Mouse (Mus musculus) ovary, postnatal 14 days (tissue): ENCODE measurements around the gene Glis1.
A peak's percentile ranks its signal among the peaks of the same experiment; 100 is the strongest.

ENCODE experiments used
- DNase-seq: peaks from one replicate; pipeline ENCODE4 v3.0.0; 2022; ENCODE audit warnings: low spot score

Glis1 gene

DNA sequence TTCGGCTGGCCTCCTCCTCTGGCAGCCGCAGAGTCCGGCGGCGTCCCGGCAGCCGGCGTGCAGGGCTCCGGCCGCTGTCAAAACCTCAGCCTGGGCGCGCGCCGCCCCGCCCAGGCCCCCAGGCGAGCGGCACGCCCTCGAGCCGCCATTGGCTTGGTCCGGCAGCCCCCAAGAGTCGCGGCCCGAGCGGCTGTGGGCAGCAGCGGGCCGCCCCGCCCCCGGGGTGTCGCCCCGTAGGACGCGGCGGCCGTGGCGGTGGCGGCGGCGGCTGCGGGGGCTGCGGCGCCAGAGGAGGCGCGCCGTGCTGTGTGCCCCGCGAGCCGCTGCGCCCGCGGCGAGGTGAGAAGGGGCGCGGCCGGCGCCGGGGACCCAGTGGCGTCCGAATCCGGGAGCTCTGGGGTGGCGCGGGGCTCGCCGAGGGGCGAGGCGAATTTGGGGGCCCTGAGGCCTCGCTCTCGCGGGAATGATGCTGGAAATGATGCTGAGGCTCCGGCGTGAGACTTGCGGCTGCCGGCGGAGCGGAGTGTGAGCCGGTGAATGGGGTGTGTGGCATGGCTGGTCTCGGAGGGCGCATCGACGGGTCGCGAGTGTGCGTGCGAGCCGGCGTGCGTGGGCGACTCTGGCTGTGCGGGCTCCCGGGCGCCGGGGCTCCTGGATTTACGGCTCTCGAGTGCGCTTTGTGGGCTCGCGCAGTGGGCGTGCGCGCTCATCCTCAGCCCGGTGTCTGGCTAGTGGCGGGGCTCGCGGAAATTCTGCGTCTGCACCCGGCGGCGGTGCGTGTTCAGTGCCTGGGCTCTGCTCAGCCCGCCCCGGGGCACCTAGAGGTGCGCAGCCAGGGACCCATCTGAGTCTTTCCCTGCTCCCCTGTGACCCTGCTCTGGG, at the start of gene Glis1:
Gene Glis1 (plus strand): TSS at position 236 of the 882 bp plus-strand sequence.
- DNase-seq: peak; percentile 33

- DNase-seq: no peak
These were observed 47.4 kb upstream of the Glis1 start for GRCm38 (mm10) chr4:107387038-107387437.

DNA sequence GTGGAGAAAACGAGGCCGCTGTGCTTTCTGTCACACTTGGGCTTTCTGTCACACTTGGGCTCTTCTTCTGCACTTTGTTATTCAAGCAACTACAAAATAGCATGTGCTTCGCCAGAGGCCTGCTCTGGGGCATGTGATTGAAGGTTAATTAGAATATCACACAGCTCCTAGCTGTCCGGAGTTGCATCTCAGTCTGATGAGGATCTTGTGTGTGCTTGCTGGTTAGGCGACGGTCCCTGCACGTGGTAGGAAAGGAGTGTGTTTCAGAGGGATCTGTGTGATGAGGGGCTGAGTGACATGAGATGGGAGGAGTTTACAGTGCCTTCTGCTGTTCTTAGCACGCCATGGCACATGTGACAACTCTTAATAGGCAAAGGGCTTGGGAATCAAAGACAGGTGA, 46.9 kb upstream of the Glis1 start:
- no peak for DNase-seq

- no peak for DNase-seq
These were observed 46.1 kb upstream of the Glis1 start for GRCm38 (mm10) chr4:107388291-107388690.

GRCm38 (mm10) chr4:107389345-107389744, 45.0 kb upstream of the Glis1 start:
- no peak for DNase-seq

DNA sequence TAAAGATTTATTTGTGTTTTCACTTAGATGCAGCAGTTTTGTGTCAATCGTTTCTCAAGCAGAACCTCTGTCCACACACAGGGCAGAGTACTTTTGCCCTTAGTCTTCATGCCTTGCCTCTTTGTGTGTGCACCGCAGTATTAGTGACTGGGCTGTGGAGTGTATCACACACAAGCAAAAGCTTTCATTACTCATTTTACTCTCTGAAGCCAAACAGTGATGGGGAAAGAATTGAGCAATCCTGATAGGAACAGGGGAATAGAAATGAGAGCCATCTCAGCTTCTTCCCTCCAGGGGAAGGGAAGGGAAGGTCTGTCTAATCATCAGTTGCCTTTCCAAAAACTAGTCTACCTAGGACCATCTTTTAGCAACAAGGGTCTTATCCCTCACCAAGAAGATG, 40.6 kb upstream of the Glis1 start:
- no peak for DNase-seq

DNA sequence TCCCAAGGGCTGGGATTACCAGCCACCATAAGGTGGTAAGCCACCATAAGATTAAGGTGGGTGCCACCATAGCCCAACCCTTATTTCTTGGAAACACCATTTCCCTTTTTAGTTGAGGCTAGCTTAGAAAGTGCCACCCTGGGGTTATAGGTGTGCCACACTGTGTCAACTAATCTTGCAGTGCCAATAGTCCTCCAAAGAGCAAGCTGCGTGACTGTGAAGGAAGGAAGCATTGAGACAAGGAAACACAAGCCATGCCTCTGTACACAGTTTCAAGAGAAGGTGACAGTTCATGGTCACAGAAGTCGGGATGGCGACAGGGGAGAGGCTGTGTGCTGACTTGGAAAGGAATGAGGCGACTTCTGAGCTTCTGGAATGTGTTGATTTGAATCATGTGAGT, 14.2 kb upstream of the Glis1 start:
- DNase-seq: no peak

DNA sequence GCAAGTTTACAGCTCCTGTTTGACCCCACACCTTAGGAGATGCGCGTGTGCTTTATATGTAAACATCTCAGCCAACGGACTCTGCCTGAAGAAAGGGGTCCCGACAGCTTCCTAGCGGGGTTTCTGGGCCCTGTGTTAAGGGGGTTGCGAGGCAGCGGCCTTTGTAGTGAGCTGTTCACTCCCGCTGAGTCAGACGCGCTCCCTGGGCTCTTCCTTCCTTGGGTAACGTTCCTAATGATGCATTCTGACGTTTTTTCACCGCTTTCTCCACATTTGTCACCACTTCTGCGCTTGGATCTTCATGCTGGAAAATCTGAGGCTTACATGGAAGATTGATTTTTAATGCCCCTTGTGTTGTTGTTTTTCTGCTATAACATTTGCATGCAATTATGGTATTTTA, 12.7 kb upstream of the Glis1 start:
- DNase-seq: no peak

- peak; percentile 38 for DNase-seq
These were observed 12.2 kb upstream of the Glis1 start for GRCm38 (mm10) chr4:107422176-107422575.

GRCm38 (mm10) chr4:107425616-107426015, 8.8 kb upstream of the Glis1 start:
- no peak for DNase-seq

GRCm38 (mm10) chr4:107426631-107427030, 7.8 kb upstream of the Glis1 start:
- DNase-seq: no peak

- no peak for DNase-seq
These were observed 1.7 kb upstream of the Glis1 start for GRCm38 (mm10) chr4:107432717-107433116.

DNA sequence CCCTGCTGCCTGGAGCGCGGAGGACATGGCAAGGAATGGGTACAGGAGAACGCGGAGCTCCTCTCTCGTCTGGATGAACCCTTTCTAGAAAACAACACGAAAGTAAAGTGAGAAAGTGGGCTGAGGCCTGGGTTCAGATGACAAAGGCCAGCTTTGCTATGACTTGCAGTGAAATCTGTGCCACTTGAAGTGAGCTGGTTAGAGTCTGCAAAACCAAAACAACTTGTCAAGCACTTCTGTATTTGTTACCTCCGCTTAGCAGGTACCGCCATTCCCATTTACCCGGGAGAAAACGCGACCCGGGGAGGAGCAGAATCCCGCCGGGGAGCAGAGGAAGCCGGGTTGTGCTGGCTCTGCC, 414 bp upstream of the Glis1 start:
- DNase-seq: no peak

DNA sequence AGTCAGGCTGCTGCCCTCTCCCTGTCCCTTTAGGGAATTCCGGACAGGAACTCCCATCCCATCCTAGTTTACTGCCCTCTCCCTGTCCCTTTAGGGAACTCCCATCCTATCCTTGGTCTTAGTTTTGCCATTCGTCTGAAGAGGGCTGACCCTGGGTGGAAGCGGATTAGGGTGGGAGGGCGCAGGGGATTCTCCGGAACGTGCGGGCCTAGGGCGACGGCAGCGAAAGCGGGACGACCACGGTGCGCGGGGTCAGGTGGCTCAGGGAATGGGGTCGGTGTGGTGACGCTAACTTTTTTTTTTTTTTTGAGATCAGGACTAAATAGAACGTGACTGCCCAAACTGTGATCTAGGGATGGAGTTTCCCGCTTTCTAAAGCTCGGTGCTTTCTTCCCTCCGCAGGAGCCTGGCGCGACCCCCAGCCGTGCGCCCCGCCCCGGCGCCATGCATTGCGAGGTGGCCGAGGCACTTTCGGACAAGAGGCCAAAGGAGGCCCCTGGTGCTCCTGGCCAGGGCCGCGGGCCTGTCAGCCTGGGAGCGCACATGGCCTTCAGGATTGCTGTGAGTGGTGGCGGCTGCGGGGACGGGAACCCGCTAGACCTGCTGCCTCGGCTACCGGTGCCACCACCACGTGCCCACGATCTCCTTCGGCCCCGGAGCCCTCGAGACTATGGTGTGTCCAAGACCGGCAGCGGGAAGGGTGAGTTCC, 1.0 kb downstream of the Glis1 start:
- DNase-seq: no peak

DNA sequence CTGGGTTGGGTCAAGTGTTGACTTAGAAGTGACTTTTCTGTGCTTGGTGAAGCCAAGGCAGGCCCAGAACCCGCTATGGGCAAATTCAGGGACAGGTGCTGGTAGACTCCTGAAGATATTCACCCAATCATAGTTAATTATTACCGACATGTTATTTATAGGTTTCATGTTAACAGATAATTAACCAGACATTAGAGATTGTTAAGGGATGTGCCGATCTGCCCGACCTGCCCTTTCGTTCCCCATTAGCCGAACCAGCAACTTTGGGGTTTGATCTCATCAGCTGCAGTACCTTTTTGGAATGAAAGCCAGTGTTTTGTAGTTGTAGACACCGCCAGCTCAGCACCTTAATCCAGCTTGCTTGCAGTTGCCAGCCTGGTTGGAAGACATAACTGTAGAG, 2.1 kb downstream of the Glis1 start:
- no peak for DNase-seq

DNA sequence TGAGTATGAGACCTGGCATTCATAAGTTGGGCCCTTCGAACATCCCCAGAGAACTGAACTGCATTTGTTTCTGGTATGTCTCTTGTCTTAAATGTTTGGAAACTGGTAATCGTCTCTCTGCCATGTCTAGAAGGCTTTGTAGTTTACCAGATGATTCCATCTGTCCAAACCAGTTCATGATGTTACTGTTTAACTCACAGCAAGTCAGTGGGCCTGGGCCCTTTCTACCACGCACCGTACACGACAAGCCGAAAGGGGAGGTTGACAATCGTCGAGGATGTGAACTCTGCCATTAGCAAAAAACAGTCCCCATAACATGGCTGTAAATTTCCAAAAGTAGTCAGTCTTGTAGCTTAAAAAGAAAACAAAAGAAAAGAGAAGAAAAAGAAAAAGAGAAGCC, 4.3 kb downstream of the Glis1 start:
- DNase-seq: no peak

DNA sequence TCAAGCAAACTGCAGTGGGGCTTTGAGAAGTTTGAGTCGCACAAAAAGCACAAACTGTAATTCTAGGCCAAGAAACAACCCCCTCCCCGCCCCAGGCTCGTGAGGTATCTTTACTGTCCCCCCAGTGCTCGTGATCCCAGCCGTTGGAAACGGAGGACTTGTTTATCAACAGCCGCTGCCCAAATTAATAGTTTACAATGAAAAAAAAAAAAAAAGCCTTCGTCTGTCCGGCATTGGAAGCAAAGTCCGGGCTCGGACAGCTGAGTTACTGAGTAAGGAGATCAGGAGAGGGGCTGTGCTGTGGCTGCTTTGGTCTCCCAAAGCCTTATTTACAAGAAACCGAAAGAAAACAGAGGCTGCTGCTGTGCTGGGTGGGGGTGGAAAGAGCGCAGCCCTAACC, 5.9 kb downstream of the Glis1 start:
- DNase-seq: no peak

GRCm38 (mm10) chr4:107442288-107442687, 7.9 kb downstream of the Glis1 start:
- no peak for DNase-seq

DNA sequence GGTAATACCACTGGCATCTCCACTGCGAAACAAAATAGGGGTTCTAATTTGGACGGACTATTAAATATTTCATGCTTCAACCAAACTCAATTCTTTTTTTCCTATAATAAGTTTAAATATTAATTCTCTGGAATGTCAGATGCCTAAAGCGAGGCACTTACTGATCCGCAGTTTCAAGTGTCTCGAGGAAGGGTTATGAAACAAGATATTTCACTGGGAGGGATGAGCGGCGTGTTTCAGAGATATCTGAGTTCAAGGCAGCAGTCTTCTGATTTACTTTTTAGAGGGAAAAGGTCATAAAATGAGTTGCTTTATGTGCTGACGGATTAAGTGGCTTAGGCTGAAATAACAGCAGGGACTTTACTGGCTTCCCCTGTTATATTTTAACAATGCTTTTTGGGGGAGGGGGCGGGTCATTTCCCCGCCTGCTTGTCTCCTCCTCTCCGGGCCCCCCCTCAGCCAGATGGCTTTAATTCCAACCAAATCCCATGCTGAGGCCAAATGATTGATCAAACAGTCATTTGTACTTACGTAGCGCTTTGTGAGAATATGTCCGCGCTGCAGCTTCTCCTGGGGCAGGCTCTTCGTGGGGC, 8.6 kb downstream of the Glis1 start:
- DNase-seq: no peak

- no peak for DNase-seq
These were observed 9.2 kb downstream of the Glis1 start for GRCm38 (mm10) chr4:107443621-107444020.

DNA sequence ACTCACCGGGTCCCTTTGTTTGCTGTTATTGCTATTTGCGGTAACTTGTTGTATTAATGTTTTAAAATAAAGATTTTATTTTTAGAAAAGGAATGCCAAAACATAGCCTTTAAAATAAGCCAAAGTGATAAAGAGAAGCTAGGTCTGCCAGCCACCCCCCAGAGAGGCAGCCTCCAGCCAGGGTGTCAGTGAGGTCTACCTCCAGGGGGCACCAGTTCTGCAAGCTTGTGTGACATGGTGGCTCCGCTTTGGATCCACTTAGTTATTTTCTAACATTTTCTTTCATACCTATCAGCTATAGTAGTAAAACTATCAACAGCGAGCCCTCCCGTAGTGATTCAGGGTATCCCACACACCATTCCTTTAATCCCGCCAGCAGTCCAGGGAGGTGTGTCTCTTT, 14.1 kb downstream of the Glis1 start:
- no peak for DNase-seq

DNA sequence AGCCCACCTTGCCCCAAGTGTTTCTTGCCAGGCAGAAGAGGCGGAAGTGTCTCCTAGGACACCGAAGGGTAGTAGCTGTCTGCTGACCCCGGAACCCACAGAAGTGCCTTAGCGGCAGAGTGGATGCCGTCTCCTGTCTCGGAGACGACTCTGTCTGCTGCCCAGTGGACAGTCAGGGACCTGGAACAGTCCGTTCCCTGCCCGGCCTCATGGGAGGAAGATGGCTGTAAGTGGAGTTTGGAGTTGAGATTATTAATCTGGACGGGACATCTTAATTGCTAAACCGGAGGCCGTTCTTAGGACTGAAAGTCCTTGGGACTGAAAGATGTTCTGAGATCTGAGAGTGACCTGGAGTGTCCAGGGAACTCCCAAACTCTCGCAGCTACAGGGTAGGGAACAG, 15.1 kb downstream of the Glis1 start:
- no peak for DNase-seq
